Mouse (Mus musculus): Measurements from ENCODE around the gene Hoxd12. TPM values are rescaled to one million over a fixed set of nuclear protein-coding genes. Genes with fewer than 3 reads are reported as not detected.

The Hoxd12 gene
- polyA plus RNA-seq, 1 experiment from 2014 or later, result 59.3 TPM

GRCm38 (mm10) chr2:74686301-74686987 lies 11.6 kb downstream of the Hoxd12 start:
- Histone ChIP-seq H3K27me3 (peaks cover 49% of the 10 kb centered on the region), H3K9me3 (no peaks in the 10 kb centered on the region), H3K4me3 (peak overlapping the region; percentile 79), H3K27ac (peak overlapping the region; percentile 93), H3K9ac (peak overlapping the region; percentile 98), H3K4me1 (peaks cover 21% of the 10 kb centered on the region), H3K4me2 (replicated peaks) (peak overlapping the region; percentile 77), H3K36me3 (0 out of 2 replicates have a peak, but pooled peaks cover 8% of the 10 kb centered on the region)
- 3% methylated on average over 17 of the region's 17 CpGs for WGBS
- no peak for ATAC-seq (ENCODE audit: low FRiP score, low read depth)

DNA sequence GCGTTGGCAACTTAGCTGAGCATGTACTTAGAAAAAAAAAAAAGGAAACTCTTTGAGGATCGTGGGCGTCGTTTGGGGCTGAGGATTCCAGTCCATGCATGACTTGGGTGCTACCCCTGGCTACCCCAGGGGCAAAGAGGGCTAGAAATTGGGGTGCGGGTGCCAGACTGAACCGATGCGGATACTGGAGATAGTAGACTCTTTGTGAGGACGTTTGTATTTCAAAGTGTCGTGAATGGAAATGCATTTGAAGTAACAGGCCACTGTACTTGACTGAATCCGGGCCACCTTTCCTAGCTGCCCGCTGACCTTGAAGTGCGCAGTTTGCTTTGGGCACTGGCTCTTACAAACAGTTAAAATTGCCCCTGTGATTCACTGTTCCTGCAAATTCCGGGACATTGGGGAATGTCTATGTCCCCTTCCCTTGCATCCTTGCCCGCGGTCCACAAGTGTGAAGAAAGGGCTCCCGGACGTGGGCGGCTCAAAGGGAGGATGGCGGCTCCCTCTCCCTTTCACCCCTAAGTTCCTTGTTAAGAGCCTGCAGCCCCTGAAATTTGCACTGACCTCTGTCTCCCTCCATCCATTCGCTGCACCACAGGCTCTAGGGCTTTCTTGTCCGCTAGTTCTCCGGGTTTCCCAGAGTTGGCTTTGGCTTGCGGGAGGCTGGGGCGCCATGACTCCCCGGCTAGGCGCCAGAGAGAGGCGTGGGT lies 12.3 kb downstream of the Hoxd12 start:
- peak overlapping the region; percentile 79 for H3K4me3 ChIP-seq
- H3K27ac ChIP-seq, result peak overlapping the region; percentile 93
- peaks cover 28% of the 10 kb centered on the region for H3K4me1 ChIP-seq
- peaks cover 10% of the 10 kb centered on the region; the same call in 1 of the 2 replicates for H3K36me3 ChIP-seq
- ATAC-seq (ENCODE audit: low FRiP score, low read depth), result no peak
- no peaks in the 10 kb centered on the region for H3K9me3 ChIP-seq
- H3K9ac ChIP-seq, result peak overlapping the region; percentile 98
- WGBS, result under 1% methylated on average over 27 of the region's 27 CpGs
- peak overlapping the region; percentile 77 for H3K4me2 ChIP-seq (replicated peaks)
- H3K27me3 ChIP-seq, result peaks cover 49% of the 10 kb centered on the region

DNA sequence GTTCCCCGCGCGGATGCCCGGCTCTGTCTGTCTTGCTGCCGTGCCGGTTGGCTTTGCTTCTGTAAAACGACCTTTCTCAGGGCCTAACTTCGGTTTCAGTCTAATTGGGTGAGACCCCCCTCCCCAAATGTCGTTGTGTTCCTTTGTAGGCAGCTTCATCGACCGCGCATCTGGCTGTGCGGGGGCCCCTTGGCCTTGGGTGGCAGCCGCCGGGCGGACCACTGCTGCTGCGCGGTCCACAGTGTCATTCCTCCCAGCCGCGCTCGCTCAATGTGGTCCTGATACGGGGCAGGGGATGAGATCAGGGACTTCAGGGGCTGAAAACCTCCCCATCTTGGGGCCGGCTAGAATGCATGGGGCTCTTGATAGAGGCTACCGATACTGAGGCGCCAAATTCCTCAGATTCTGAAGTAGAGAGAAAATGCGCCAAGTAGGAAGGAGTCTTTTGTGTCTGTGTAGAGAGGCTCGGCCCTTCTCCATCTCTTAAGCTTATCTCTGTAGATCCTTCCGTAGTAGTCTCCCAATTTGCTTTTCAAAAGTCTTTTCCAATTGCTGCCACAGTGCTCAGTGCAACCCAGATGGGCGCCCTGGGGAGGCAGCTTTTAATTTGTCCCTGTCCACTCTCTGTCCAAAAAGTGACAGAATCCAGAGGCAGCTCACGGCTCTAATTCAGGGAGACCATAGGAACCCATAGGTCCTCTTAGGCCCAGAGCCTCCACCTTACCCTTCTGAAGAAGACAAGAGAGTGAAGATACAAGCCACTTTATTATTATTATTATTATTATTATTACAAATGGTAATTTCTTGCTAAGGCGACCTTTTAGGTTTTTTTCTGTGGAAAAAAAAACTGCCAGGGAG lies 13.1 kb downstream of the Hoxd12 start:
- H3K27me3 ChIP-seq, result peaks cover 48% of the 10 kb centered on the region
- H3K9ac ChIP-seq, result peak overlapping the region; percentile 98
- peaks cover 36% of the 10 kb centered on the region for H3K4me1 ChIP-seq
- ATAC-seq (ENCODE audit: low FRiP score, low read depth), result no peak
- peak overlapping the region; percentile 77 for H3K4me2 ChIP-seq (replicated peaks)
- no peaks in the 10 kb centered on the region for H3K9me3 ChIP-seq
- peak overlapping the region; percentile 93 for H3K27ac ChIP-seq
- peak overlapping the region; percentile 79 for H3K4me3 ChIP-seq
- H3K36me3 ChIP-seq, result peaks cover 18% of the 10 kb centered on the region; the same call in 1 of the 2 replicates
- 3% methylated on average over 31 of the region's 31 CpGs for WGBS

DNA sequence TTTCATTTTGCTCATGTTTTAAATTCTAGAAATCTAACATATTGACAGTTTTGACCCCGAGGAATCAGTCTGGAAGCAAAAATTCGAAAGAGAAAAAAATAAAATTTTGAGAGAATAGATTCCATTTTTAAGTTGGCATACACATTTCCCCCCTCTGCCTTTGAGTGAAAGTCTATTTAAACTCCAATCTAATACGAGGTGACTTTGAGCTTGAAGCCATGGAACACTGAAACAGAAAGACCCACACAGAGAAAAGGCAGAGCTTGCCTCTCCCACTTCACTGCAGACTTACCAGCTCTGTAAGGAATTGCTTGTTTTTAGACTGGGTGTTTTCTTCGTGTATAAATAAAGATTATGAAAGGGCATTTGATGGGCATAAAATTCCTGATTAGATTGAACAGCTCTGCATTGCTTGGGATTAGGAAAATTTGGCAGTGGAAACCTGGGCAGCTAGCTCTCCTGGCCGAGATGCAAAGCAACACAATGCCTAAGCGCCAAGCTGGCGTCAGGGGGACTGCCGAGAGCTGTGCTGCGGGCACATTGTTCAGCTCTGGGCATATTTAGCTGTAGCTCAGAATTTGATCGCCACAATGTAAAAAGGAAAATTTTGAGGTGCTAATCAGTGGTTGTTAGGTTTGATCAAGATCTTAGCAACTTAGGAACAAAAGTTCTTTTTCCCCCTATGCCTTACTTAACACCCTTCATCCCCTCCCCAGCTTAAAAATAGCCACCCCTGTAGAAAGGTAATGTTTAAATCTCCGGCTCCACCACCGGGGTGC lies 14.2 kb downstream of the Hoxd12 start:
- 7% methylated on average over 12 of the region's 12 CpGs for WGBS
- Histone ChIP-seq H3K27me3 (peaks cover 46% of the 10 kb centered on the region), H3K4me2 (replicated peaks) (peak overlapping the region; percentile 77), H3K4me3 (peak overlapping the region; percentile 79), H3K9ac (peak overlapping the region; percentile 98), H3K27ac (peak overlapping the region; percentile 93), H3K4me1 (peaks cover 42% of the 10 kb centered on the region), H3K9me3 (no peaks in the 10 kb centered on the region), H3K36me3 (peaks cover 21% of the 10 kb centered on the region; the same call in 1 of the 2 replicates)
- ATAC-seq (ENCODE audit: low FRiP score, low read depth), result no peak

DNA sequence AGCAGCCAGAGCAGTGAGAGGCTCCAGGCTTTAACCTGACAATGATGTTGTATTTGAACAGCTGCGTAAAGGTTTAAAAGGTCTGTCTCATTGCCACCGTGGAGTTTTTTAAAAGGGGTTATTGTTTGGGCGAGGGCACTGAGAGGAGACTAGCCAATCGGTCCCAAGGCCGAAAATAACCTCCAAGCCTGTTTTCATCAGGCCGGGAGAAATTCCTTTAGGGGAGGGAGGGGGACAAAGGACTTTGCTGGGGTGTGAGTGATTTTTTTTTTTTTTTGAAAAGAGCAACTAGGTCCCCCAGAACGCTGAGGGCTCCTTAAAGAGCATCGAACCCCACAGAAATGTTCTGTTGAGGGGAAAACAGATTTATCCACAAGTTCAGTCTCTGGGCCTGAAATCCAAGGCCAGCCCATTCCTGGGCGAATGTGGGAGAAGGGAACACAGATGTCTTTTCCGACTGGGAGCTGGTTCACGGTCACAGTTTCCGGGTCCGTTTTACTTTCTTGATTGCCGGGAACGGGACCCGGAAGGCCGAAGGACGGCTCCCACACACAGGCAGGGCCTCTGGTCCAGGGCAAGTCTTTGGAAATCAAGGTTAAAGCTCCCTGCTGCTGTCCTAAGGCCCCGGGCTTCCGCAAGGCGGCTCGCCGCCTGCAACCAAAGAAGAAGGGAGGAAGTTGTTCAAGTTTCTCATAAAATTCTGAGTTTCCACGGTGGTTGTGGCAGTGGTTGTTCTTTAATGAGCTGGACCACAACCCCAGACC lies 14.9 kb downstream of the Hoxd12 start:
- peak overlapping the region; percentile 98 for H3K9ac ChIP-seq
- peak overlapping the region; percentile 93 for H3K27ac ChIP-seq
- H3K4me3 ChIP-seq, result peak overlapping the region; percentile 79

GRCm38 (mm10) chr2:74690338-74690716 lies 15.5 kb downstream of the Hoxd12 start:
- Histone ChIP-seq H3K27ac (peak overlapping the region; percentile 95), H3K9ac (peak overlapping the region; percentile 98)

More for the DNA sequence above, 14.9 kb downstream of the Hoxd12 start:
- ATAC-seq (ENCODE audit: low FRiP score, low read depth), result no peak
- H3K9me3 ChIP-seq, result no peaks in the 10 kb centered on the region
- H3K27me3 ChIP-seq, result peaks cover 40% of the 10 kb centered on the region
- 3% methylated on average over 24 of the region's 24 CpGs for WGBS
- H3K4me2 ChIP-seq (replicated peaks), result peak overlapping the region; percentile 77
- H3K4me1 ChIP-seq, result peaks cover 45% of the 10 kb centered on the region
- peaks cover 16% of the 10 kb centered on the region; the same call in 1 of the 2 replicates for H3K36me3 ChIP-seq

GRCm38 (mm10) chr2:74691022-74691951 lies 16.5 kb downstream of the Hoxd12 start, which contains the start of gene Hoxd10:
Gene Hoxd10, plus strand, starts transcription at chr2:74691924.
- peak within 1 kb of the TSS; percentile 91 for H3K4me2 ChIP-seq (replicated peaks)
- H3K4me3 ChIP-seq, result peak within 1 kb of the TSS; percentile 60
- H3K9ac ChIP-seq, result peak within 1 kb of the TSS; percentile 92
- ATAC-seq (ENCODE audit: low FRiP score, low read depth), result peak; percentile 88
- peak within 1 kb of the TSS; percentile 95 for H3K27ac ChIP-seq
- peaks cover 49% of the 10 kb centered on the region for H3K27me3 ChIP-seq
- no peaks in the 10 kb centered on the region for H3K9me3 ChIP-seq
- peaks cover 16% of the 10 kb centered on the region; the same call in 1 of the 2 replicates for H3K36me3 ChIP-seq
- peaks cover 60% of the 10 kb centered on the region for H3K4me1 ChIP-seq
- WGBS, result 2% methylated on average over 56 of the region's 56 CpGs

More at GRCm38 (mm10) chr2:74690338-74690716, 15.5 kb downstream of the Hoxd12 start:
- no peak for ATAC-seq (ENCODE audit: low FRiP score, low read depth)
- WGBS, result 8% methylated on average over 8 of the region's 8 CpGs
- Histone ChIP-seq H3K4me3 (peak overlapping the region; percentile 79), H3K27me3 (peaks cover 41% of the 10 kb centered on the region), H3K4me2 (replicated peaks) (peak overlapping the region; percentile 91), H3K9me3 (no peaks in the 10 kb centered on the region), H3K4me1 (peaks cover 51% of the 10 kb centered on the region), H3K36me3 (peaks cover 16% of the 10 kb centered on the region; the same call in 1 of the 2 replicates)

DNA sequence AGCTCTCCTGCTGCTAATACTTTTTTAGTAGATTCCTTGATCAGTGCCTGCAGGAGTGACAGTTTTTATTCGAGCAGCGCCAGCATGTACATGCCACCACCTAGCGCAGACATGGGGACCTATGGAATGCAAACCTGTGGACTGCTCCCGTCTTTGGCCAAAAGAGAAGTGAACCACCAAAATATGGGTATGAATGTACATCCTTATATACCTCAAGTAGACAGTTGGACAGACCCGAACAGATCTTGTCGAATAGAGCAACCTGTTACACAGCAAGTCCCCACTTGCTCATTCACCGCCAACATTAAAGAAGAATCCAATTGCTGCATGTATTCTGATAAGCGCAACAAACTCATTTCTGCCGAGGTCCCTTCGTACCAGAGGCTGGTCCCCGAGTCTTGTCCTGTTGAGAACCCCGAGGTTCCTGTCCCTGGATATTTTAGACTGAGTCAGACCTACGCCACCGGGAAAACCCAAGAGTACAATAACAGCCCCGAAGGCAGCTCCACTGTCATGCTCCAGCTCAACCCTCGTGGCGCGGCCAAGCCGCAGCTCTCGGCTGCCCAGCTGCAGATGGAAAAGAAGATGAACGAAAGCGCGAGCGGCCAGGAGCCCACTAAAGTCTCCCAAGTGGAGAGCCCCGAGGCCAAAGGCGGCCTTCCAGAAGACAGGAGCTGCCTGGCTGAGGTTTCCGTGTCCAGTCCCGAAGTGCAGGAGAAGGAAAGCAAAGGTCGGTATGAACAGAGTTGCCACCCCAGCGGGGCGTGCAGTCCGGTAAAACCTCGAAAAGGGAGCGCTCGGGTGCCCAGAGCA lies 17.4 kb downstream of the Hoxd12 start:
- no peaks in the 10 kb centered on the region for H3K9me3 ChIP-seq
- peaks cover 48% of the 10 kb centered on the region for H3K27me3 ChIP-seq
- 3% methylated on average over 35 of the region's 35 CpGs for WGBS
- peak overlapping the region; percentile 91 for H3K4me2 ChIP-seq (replicated peaks)
- peak overlapping the region; percentile 95 for H3K27ac ChIP-seq
- peak overlapping the region; percentile 60 for H3K4me3 ChIP-seq
- H3K4me1 ChIP-seq, result peaks cover 66% of the 10 kb centered on the region
- peaks cover 16% of the 10 kb centered on the region; the same call in 1 of the 2 replicates for H3K36me3 ChIP-seq
- ATAC-seq (ENCODE audit: low FRiP score, low read depth), result no peak
- H3K9ac ChIP-seq, result peak overlapping the region; percentile 92

DNA sequence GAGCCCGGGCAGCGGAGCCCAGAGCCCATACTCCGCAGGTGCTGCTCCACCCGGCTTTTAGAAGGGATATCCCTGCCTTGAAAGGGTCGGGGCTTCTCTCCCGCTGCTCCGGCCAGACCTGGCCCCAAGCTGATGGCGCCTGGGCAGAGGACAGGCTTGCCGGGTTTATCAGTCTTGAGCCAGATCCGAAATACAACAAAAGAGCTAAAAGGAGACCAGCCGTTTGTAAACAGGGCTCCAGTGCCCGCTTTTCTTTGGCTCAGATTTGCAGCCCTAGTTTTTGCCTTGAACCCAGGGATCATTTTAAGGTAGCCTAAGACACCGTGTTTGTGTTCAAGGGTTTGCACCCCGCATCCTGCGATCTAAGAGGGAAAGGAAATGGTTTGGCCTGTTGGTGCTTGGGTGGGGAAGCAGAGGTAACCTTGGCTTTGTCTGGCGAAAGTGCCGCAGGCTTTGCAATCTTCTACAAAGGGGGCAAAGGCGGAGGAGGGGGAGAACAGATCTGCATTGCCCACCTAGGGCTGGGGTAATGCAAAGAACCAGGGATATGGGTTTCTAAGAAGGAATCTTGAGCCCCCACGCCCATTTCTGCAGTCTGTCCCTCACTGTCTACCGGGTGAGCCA lies 18.1 kb downstream of the Hoxd12 start:
- WGBS, result 5% methylated on average over 20 of the region's 20 CpGs
- peaks cover 13% of the 10 kb centered on the region; the same call in 1 of the 2 replicates for H3K36me3 ChIP-seq
- no peaks in the 10 kb centered on the region for H3K9me3 ChIP-seq
- peak overlapping the region; percentile 60 for H3K4me3 ChIP-seq
- peak overlapping the region; percentile 95 for H3K27ac ChIP-seq
- ATAC-seq (ENCODE audit: low FRiP score, low read depth), result no peak
- H3K27me3 ChIP-seq, result peaks cover 52% of the 10 kb centered on the region
- peak overlapping the region; percentile 91 for H3K4me2 ChIP-seq (replicated peaks)
- H3K9ac ChIP-seq, result peak overlapping the region; percentile 92
- peaks cover 64% of the 10 kb centered on the region for H3K4me1 ChIP-seq
